In the genomic region with DNA sequence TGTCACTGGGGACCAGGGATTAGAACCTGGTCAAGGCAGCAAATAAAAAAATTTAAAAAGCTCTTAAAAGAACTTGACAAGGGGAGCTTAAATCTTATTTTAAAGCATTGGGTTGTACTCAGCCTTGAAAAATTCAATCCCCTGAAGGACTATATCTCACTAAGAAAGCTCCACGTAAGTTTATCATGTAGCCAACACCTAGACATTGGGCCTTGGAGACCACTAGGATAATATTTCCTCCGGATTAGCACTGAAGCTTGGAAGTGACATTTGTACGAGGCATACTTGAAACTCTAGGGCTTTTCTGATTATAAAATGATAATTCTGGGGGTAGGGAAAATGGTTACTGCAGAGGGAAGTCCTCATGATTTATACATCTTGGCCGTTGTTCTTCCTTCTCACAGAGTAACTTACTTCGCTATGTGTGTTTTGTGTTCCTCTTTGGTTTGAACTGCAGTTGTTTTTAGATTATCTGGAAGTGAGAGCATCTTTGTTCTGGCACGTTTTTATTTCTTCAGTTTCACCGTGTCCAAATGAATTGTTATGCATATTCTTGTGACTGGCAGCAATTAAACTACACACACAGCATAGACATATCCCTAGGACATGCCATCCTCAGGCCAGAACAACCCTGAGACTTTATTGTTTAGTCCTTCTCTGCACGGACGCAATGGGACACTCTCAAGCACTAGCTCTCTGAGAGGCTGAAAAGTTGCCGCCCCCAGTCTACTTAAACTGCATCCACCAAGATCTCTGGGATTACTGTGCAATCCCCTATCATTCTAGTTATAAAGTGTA, we compare ENCODE assay signal across 16 mouse cellular contexts. TPM values are rescaled to one million over a fixed set of nuclear protein-coding genes. Genes with fewer than 3 reads are reported as not detected.
"Had no signal": no experiment of that assay in that cellular context is flagged by ENCODE, and none has a peak within 500 bp of the region (broad histone marks: within the 10 kb centered on the region; RNA-seq: fewer than 3 reads in every experiment).

No protein-coding gene starts in this region.

- ATAC-seq: hindbrain, postnatal 0 days; liver, embryonic 12.5 days had no signal

- H3K4me2 ChIP-seq: limb, embryonic 12.5 days; liver, embryonic 12.5 days; lung, embryonic 14.5 days; neural tube, embryonic 12.5 days had no signal

- H3K4me1 ChIP-seq: liver, embryonic 12.5 days; midbrain, embryonic 10.5 days; neural tube, embryonic 12.5 days had no signal

- H3K27ac ChIP-seq: hindbrain, postnatal 0 days; limb, embryonic 12.5 days; liver, embryonic 12.5 days; midbrain, embryonic 10.5 days; neural tube, embryonic 12.5 days had no signal

- DNase-seq: layer of hippocampus, adult 9-11 months; layer of hippocampus, postnatal 36 days; lung, embryonic 14.5 days; lung, postnatal 10 days; lung, postnatal 4 days; midbrain, embryonic 14.5 days; thymus, adult 18-20 months; thymus, postnatal 14 days had no signal

- H3K36me3 ChIP-seq: limb, embryonic 12.5 days; liver, embryonic 12.5 days; midbrain, embryonic 10.5 days; neural tube, embryonic 12.5 days had no signal

- H3K4me3 ChIP-seq: limb, embryonic 12.5 days; liver, embryonic 12.5 days; midbrain, embryonic 10.5 days; myocyte; neural tube, embryonic 12.5 days had no signal

- H3K9ac ChIP-seq: limb, embryonic 12.5 days; liver, embryonic 12.5 days; lung, embryonic 14.5 days; neural tube, embryonic 12.5 days had no signal

- H3K27me3 ChIP-seq: limb, embryonic 12.5 days; liver, embryonic 12.5 days; neural tube, embryonic 12.5 days had no signal

- H3K9me3 ChIP-seq: midbrain, embryonic 10.5 days; neural tube, embryonic 12.5 days had no signal

RNA-seq across cellular contexts. Expression of a gene that starts 11.6 kb away (rescaled TPM):
- total RNA-seq: hindbrain, postnatal 0 days; megakaryocyte, adult 5-6 weeks had no signal
- polyA plus RNA-seq: hindbrain, postnatal 0 days; intestine, embryonic 14.5 days; liver, embryonic 12.5 days; myocyte; neural tube, embryonic 12.5 days had no signal
